Comparison of ENCODE assay signal across 8 mouse cellular contexts in genomic region chr16:38197299-38197698, GRCm38 (mm10).
DNase-seq lines count a peak whose midpoint lies in the region; ATAC-seq and TF ChIP-seq lines count a peak whose summit lies in the region.

No protein-coding gene starts in this region.

- peak; percentile 92 for ATAC-seq in megakaryocyte-erythroid progenitor cell, adult 5-6 weeks (replicated peaks; ENCODE audit: low FRiP score, low TSS enrichment, poor library complexity, severe bottlenecking)

- no peak for DNase-seq in gastrocnemius, adult 2 months
- DNase-seq in gastrocnemius, adult 8-10 months (ENCODE audit: low spot score in 2 of 2): no peak
- DNase-seq in R1 (ENCODE audit: low read depth, low spot score): peak; percentile 73
- peak; percentile 58 to 83 for DNase-seq in cerebellum, postnatal 25 days
- peak; percentile 78 for DNase-seq in heart, postnatal 4 days
- peak; percentile 61 for DNase-seq in layer of hippocampus, adult 9-10 months (ENCODE audit: low spot score)
- DNase-seq in skeletal muscle tissue, adult 2 months (ENCODE audit: low read depth, low spot score): peak; percentile 32

- intact Hi-C loops in gastrocnemius, adult 2 months (cut with DNase I): loop anchor here (2.0 to 5.0 kb wide), 4 partner anchors 105 to 325 kb away; no protein-coding TSS in a partner anchor

- no peak overlapping the region for H3K27ac ChIP-seq in gastrocnemius, adult 2 months

- no peak overlapping the region for H3K4me3 ChIP-seq in gastrocnemius, adult 2 months

- TF ChIP-seq CTCF in gastrocnemius, adult 2 months (IDR thresholded peaks at IDR 0.05): peak; percentile 87

Comparison
In these comparisons a context has a peak if more than half of its experiments do, and no peak if none do; other contexts are left out.
1. DNase-seq: peak in R1 (single experiment), cerebellum, postnatal 25 days (2 of 2), heart, postnatal 4 days (single experiment), layer of hippocampus, adult 9-10 months (single experiment) and skeletal muscle tissue, adult 2 months (single experiment); none in gastrocnemius, adult 2 months (single experiment) and gastrocnemius, adult 8-10 months (0 of 2).